Mouse (Mus musculus) frontal cortex, postnatal 25 days (tissue): Measurements from ENCODE around the gene Oxct2b.
A peak's percentile ranks its signal among the peaks of the same experiment; 100 is the strongest.
"Not testable (repeated sequence)": the region's sequence is repeated elsewhere in the genome, so short reads cannot be mapped to it uniquely, and the experiment has no call there.

Experiments used
- DNase-seq, 2 experiments: peaks; one replicate each; pipeline ENCODE4 v3.0.0; 2022; ENCODE audit warnings: low spot score in 2 of 2

Gene Oxct2b

GRCm38 (mm10) chr4:123112216-123112764 lies 3.8 kb upstream of the Oxct2b start:
- DNase-seq = no peak

- DNase-seq = not testable (repeated sequence)
Observed at GRCm38 (mm10) chr4:123114651-123115050, 1.4 kb upstream of the Oxct2b start.

- DNase-seq = not testable (repeated sequence)
Observed at GRCm38 (mm10) chr4:123116640-123117039, 574 bp downstream of the Oxct2b start.

GRCm38 (mm10) chr4:123121286-123121685 lies 5.2 kb downstream of the Oxct2b start:
- DNase-seq = no peak

- DNase-seq = no peak
Observed at GRCm38 (mm10) chr4:123126626-123127025, 10.6 kb downstream of the Oxct2b start.

GRCm38 (mm10) chr4:123127051-123127450 lies 11.0 kb downstream of the Oxct2b start:
- no peak for DNase-seq

- no peak for DNase-seq
Observed at GRCm38 (mm10) chr4:123137551-123137950, 21.5 kb downstream of the Oxct2b start.

GRCm38 (mm10) chr4:123139513-123140154 lies 23.6 kb downstream of the Oxct2b start, which contains the start of gene Ppie:
Ppie (minus strand) TSS chr4:123139951.
- DNase-seq = peak; percentile 41 to 44

- peak in 1 of 2 experiments; percentile 31 for DNase-seq
Observed at GRCm38 (mm10) chr4:123147446-123148150, 31.5 kb downstream of the Oxct2b start.

GRCm38 (mm10) chr4:123152003-123152402 lies 35.9 kb downstream of the Oxct2b start:
- DNase-seq = no peak

- DNase-seq = peak; percentile 40 to 58
Observed at GRCm38 (mm10) chr4:123152976-123153375, 36.9 kb downstream of the Oxct2b start.

- DNase-seq = peak in 1 of 2 experiments; percentile 16
Observed at GRCm38 (mm10) chr4:123155004-123155403, 38.9 kb downstream of the Oxct2b start.

- no peak for DNase-seq
Observed at GRCm38 (mm10) chr4:123155427-123155826, 39.4 kb downstream of the Oxct2b start.

- DNase-seq = no peak
Observed at GRCm38 (mm10) chr4:123155840-123156239, 39.8 kb downstream of the Oxct2b start.

- DNase-seq = no peak
Observed at GRCm38 (mm10) chr4:123160571-123160970, 44.5 kb downstream of the Oxct2b start.

GRCm38 (mm10) chr4:123161251-123161650 lies 45.2 kb downstream of the Oxct2b start:
- not testable (repeated sequence) for DNase-seq

GRCm38 (mm10) chr4:123162305-123162917 lies 46.3 kb downstream of the Oxct2b start:
- no peak for DNase-seq

- DNase-seq = no peak
Observed at GRCm38 (mm10) chr4:123164157-123164556, 48.1 kb downstream of the Oxct2b start.
